Mouse (Mus musculus) gastrocnemius, adult 18-20 months (tissue): ENCODE data around the gene Gls. TPM values are rescaled to one million over a fixed set of nuclear protein-coding genes. Genes with fewer than 3 reads are reported as not detected.

Experiments used
- DNase-seq: peaks from one replicate; pipeline ENCODE4 v3.0.0; 2021; ENCODE audit warnings: low spot score
- total RNA-seq, 2 experiments: library from RNA; stranded (reverse); gene quantifications; 2 replicates each; pipeline ENCODE4 v1.2.3; 2021

The Gls gene
- total RNA-seq, 2 experiments from 2014 or later = 81.6 to 85.6 TPM

DNA sequence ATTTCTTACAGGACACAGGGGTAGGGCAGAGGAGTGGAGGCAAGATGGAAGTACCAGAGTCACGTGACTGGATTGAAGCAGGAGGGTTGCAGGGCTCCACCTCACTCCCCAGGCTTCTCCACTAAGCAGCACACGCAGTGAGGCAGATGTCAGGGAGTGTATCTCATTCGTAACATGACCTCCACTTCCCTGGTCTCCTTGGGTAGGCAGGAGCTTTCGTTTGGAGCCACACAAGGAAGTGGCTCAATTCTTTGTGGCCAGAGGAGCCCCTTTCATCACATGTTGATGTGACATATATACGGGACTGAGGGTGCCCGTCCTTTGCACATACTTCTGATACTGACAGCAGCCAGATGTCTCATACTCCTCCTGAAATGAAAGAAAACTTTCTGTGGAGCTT is 103.2 kb downstream of the Gls start:
- no peak for DNase-seq

DNA sequence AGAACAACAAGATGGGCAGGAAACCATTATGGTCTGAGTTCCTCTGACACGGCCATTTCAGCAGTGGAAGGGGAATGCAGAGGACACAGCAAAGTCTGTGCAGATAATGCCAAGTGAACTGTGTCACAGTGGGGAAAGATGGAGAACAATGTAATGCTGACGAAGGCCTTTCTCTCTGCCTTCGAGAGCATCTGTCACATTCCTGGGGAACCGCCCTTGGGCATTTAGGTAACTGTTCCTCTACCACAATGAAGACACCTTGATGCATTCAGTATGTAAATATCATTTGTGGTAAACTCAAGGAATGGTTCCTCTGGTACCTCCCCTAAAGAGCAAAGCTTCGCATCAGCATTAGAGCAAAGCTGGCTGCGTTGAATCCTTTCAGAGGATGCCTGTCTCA is 105.7 kb downstream of the Gls start:
- no peak for DNase-seq

DNA sequence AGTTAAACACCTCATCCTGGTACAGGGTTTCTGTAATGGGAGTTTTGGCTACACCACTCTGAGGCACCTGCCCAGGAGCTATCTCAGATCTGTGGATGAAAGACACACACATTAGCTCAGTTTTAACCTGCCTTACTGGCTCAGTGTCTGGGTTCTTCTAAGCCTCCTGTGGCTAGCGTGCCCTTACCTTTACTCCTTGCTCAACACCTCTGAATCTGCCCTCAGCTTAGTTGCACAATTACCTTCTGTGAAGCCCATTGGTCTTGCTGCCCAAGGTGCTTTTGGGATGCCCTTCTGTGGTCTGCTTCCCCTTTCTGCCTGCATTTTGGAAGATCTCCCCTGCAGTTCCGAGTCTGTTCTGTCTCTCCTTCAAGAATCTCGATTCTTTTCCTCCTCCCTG is 108.2 kb downstream of the Gls start:
- DNase-seq = no peak

DNA sequence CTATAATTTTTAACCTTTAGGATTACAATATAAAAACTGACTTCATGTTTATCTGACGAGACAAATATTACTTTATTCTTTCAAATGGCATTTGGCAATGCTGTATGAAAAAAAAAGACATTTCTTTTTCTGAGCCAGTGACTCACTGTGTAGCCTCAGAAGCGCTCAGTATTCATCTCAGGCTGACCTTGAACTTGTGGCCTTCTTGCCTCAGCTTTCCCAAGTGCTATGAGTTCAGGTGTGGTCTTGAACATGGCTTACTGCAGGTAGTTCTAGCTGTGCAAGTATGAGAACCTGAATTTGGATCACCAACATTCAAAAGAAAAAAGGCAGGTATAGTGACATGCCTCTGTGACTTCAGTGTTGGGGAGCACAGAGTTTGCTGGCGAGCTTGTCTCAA is 112.0 kb downstream of the Gls start:
- DNase-seq = no peak

DNA sequence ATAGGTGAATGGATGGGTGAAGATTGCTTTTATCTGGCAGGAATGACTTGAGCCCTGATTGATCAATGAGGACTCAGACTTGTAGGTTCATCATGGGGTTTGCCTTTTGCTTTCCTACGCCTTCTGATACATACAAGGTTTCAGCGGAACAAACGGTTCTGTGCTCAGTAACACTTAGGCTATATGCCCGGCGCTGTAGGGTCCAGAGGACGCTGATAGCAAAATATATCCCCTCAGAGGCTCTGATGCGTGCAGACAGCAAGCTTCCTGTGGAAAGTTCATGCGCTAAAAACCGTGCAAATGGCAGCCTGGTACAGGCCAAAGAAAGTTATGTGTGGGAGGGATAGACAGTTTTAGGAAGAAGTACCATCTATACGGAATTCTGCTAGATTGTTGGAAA is 112.8 kb downstream of the Gls start:
- no peak for DNase-seq

DNA sequence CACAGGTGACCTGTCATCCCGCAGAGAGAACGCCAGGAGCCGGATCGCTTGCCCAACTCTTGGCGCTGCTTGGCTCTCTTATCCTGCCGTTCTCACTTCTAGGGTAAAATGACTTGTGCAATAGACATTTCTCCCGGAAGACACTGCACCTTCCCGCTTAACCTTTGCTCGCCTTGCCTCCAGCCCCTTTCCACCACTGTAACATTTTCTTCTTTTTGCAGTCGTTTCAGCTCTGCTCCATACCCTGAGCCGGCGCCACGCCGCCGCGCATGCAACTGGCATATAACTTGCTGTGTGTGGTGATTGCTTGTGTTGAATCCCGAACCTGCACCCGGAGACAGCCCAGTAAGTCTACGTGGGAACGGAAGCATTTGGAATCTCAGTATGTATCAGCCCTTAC is 113.3 kb downstream of the Gls start:
- DNase-seq = no peak

DNA sequence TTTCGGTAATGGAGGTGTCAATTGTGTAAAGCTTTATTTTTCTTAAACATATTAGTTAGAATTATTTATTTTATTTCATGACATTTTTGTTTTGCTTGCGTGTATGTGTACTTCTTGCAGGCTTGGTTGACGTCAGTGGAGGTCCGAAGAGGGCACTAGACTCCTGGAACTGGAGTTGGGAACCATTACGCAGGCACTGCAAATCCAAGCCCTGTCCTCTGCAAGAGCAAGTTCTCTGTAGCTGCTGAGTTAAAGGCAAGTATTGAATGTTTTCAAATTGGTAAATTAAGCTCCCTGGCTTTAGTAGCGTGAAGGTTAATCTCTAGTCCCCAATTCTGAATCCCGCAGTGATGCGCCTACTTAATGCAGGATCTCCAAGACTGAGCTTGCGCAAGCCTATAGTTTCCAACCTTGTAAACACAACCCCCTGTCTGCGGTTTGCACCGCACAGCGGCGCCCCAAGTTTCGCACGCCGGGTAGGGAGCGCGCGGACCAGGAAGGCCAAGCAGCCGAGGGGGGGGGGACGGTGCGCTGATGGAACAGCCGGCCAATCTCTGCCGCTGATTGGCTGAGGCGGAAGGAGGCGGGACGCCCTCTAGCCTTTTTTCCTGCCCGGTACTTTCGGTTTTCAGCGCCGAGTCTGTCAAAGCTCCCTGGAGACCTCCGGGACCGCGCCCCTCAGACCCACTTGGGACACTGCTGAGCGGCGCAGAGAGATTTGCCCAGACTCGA is 114.0 kb downstream of the Gls start, which contains the start of gene Stat1:
Gene Stat1, plus strand, starts transcription at position 581 of the 732 bp plus-strand sequence.
- DNase-seq = peak; percentile 84

DNA sequence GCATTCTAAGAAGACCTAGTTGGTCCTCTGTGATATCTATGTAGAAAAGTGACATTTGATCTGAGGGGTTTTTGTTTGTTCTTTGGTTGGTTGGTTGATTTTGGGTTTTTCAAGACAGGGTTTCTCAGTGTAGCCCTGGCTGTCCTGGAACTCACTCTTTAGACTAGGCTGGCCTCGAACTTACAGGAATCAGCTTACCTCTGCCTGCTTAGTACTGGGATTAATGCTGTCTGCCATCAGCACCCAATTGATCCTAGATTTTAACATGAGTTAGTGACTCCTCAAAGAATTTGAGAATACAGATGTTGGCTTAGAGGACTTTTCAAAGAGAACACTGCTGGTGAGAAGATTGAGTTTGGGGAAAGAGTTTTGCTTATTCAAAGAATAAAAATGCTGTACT is 115.3 kb downstream of the Gls start:
- DNase-seq = no peak

DNA sequence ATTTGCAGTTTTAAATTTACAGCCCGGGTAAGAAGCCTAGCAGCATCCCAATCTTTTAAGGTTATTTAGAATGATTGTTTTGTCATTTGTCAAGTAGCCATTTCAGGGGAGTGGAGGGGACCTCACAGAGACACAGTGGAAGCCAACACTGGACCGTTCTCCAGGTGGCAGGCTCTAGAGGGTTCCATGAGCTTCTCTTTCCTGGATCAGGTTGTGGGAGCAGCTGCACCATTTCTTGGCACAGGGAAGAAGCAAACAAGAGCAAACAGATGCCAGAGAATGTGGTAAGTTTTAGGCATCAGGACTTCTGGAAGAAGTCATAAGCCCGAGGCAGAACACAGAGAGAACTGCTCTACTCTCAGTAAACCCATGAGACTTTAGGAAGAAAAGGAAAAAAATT is 116.6 kb downstream of the Gls start:
- peak; percentile 9 for DNase-seq

DNA sequence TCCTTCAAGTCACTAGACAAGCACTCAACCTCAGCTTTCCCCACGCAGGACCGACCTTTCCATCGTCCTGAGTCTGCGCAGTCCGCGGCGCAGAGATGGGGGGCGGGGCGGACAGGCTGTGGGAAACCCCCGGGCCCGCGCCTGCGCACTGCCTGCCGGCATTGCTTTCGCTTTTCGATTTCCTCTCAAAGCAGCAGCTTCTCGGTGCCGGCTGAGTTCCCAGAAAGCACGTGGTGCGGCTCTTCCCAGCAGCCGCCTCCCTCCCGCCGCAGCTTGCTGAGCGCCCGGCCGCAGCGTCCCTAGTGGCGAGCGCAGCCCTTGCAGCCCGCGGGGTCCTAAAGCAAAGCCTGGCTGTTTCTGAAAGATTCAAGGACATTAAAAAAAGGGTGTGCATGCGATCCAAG is 119.4 kb downstream of the Gls start:
- peak; percentile 98 for DNase-seq

Other genes starting within 250 kb of the Gls start
- gene Stat4, start 246.1 kb downstream of the Gls start, total RNA-seq = under 1 TPM; 0.17 to 0.18 TPM
- 10 to 100 TPM; 11.7 to 11.8 TPM for gene Stat1, start 113.8 kb downstream of the Gls start, total RNA-seq